Mouse (Mus musculus) G1E (cell line): ENCODE data around the gene Apold1. TPM values are rescaled to one million over a fixed set of nuclear protein-coding genes. Genes with fewer than 3 reads are reported as not detected.
A peak's percentile ranks its signal among the peaks of the same experiment; 100 is the strongest.

ENCODE experiments used
- ATAC-seq: 2 replicates; pipeline ENCODE4 v1.8.0; 2016; ENCODE audit warnings: mild to moderate bottlenecking; ENCODE audit not compliant: insufficient number of reproducible peaks, poor library complexity, low FRiP score, severe bottlenecking; ENCODE audit errors: extremely low read depth
- DNase-seq: peaks from one replicate; pipeline ENCODE4 v3.0.0; 2012; ENCODE audit warnings: low spot score
- H3K27me3 ChIP-seq: 2 replicates; pipeline ENCODE4 v1.6.1; 2012; ENCODE audit warnings: mild to moderate bottlenecking, low read length, inconsistent platforms; ENCODE audit not compliant: insufficient read depth
- H3K36me3 ChIP-seq: replicated peaks from 2 replicates; pipeline ENCODE3; 2012; ENCODE audit warnings: mild to moderate bottlenecking, inconsistent platforms
- H3K4me1 ChIP-seq: 2 replicates; pipeline ENCODE4 v1.6.1; 2012; ENCODE audit warnings: low read depth, low read length, inconsistent platforms, mixed read lengths; ENCODE audit not compliant: insufficient read depth
- H3K4me3 ChIP-seq: 2 replicates; pipeline ENCODE4 v1.5.1; 2012; ENCODE audit warnings: low read depth, mild to moderate bottlenecking, inconsistent platforms, low read length, moderate library complexity, mixed read lengths
- H3K9me3 ChIP-seq: replicated peaks from 2 replicates; pipeline ENCODE4 v1.6.1; 2012; ENCODE audit warnings: inconsistent platforms
- CTCF ChIP-seq: IDR thresholded peaks from 2 replicates; pipeline ENCODE4 v1.5.1; 2012; ENCODE audit warnings: low read depth, low read length, inconsistent platforms, mixed read lengths
- GATA1 ChIP-seq: IDR thresholded peaks from 2 replicates; pipeline ENCODE4 v1.6.1; 2012; ENCODE audit warnings: borderline replicate concordance, low read length, inconsistent platforms, mixed read lengths
- GATA2 ChIP-seq: IDR thresholded peaks from 2 replicates; pipeline ENCODE4 v1.6.1; 2012; ENCODE audit warnings: low read depth, low read length, inconsistent platforms, borderline replicate concordance
- POLR2AphosphoS5 ChIP-seq: IDR thresholded peaks from 2 replicates; pipeline ENCODE4 v1.6.1; 2012; ENCODE audit warnings: low read depth, low read length, inconsistent platforms; ENCODE audit not compliant: insufficient replicate concordance
- TAL1 ChIP-seq: conservative IDR thresholded peaks from 2 replicates; pipeline ENCODE4 v1.6.1; 2012; ENCODE audit warnings: low read depth, low read length, inconsistent platforms, mixed read lengths
- polyA plus RNA-seq: library from polyadenylated mRNA; stranded (reverse); fragments of >175 nt; gene quantifications from 2 replicates; pipeline ENCODE4 v1.2.3, GENCODE M21; 2012
- total RNA-seq, 2 experiments: library from RNA; stranded (forward) in 1 of 2; stranded (reverse) in 1 of 2; fragments of 200-1000 nt in 1 of 2; fragments of >200 nt in 1 of 2; fragmentation: Nextera tagmentation in 1 of 2; gene quantifications; 2 replicates each; pipeline ENCODE4 v1.2.3; 2014 to 2017

The Apold1 gene
- total RNA-seq (2014; fragmentation: Nextera tagmentation) (0.83 and 1.5 TPM in 2 replicates), total RNA-seq (2017) (0.98 and 0.99 TPM in 2 replicates), polyA plus RNA-seq (0.16 and 0.19 TPM in 2 replicates)

DNA sequence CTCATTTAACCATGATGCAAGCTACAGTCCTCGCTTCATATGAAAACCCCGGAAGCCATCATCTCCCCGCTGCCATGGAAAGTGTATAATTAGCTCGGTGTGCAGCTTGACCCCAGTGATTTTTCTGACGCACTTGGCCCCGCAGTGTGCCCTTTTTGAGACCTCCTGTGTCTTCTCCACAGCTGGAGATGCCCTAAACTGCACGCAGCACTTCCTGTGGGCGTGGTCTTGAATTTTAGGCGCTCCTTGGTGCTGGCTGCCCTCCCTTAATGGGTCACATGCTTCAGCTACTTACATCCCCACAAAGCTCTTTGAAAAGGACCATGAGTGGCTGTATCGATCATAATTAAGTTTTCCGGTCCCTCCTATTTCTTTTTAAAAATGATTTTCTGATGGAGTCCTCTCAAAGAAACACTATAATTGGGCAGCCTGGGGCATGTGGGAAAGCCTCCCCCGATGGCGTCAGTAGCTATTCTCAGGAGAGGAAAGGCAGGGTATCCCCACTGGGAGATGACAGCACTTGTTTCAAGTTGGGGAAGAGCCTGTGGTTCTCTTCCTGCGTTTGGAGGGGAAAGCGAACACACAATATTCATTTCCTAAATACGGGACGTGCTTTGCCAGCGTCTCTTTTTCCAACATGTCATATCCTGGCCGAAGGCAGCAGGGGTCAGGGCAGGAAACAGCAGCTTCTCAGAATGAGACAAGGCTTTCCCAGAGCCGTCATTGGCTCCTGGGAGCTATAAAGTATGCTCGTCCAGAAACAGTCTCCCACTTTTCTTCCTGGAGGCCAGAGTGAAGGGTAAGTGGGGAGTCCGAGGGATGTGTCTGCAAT is at the start of gene Apold1:
Gene Apold1 (plus strand): TSS at position 488 of the 832 bp plus-strand sequence.
- H3K36me3 ChIP-seq: no peaks in the 10 kb centered on the region
- TF ChIP-seq GATA1 (no peak), TAL1 (no peak), CTCF (no peak), POLR2AphosphoS5 (no peak), GATA2 (no peak)
- H3K4me3 ChIP-seq: no peak within 1 kb of the TSS; the same call in 1 of the 2 replicates
- no peaks in the 10 kb centered on the region for H3K27me3 ChIP-seq
- H3K4me1 ChIP-seq: peaks cover 67% of the 10 kb centered on the region
- DNase-seq: peak; percentile 28
- no peaks in the 10 kb centered on the region for H3K9me3 ChIP-seq
- no peak for ATAC-seq

DNA sequence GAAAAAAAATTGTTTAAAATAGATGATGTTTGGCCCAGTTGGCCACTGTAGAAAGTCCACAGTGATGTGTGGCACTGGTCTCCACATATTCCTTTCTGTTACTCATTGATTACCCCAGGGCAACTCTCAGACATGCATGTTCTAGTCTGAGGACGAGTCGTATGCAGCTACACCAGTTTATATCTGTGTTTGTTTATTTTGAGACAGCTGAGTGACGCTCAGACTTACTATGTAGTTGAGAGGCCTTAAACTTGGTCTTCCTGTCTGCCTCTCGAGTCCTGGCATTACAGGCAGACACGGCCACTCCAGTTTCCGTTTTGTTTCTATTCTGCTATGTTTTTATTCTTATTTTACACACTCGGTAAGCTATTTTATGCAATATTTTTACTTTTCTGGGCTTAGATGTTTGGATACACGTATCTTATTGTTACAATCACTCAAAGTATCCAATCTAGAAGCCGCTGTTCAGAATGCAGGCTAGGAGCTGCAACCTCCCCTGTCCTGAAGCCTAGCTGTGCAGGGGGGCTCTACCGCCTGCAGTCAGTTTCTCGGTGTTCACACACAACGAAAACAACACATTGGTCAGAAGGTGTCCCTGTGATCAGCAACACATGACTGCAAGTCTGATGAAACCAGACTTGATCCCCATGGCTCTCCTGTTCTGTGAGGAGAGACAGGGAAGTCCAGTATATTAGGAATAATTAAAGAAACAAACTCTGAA is 48.9 kb upstream of the Apold1 start:
- no peak for ATAC-seq
- Histone ChIP-seq H3K4me1 (peaks cover 42% of the 10 kb centered on the region), H3K9me3 (no peaks in the 10 kb centered on the region), H3K4me3 (no peak overlapping the region; the same call in 1 of the 2 replicates), H3K27me3 (no peaks in the 10 kb centered on the region), H3K36me3 (peaks cover 43% of the 10 kb centered on the region)
- no peak for DNase-seq
- TF ChIP-seq GATA2 (no peak), GATA1 (no peak), CTCF (no peak), TAL1 (no peak)

DNA sequence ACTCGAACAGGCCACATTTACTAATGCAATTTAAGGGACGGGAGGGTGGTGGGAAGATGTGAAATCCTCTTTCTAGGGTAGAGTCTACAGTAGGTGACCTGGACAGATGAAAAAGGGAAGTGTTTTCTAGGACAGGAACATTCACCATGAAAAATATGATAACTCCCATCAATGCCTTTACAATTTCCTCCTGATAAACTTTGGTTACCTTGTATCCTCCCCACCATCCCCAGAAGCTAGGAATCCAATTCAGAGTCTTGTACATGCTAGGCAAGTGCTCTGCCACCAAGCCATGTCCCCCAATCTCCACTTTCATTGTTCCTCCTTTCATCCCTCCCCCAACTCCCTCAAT is 48.3 kb upstream of the Apold1 start:
- H3K27me3 ChIP-seq: no peaks in the 10 kb centered on the region
- H3K9me3 ChIP-seq: no peaks in the 10 kb centered on the region
- peaks cover 43% of the 10 kb centered on the region for H3K36me3 ChIP-seq
- TF ChIP-seq POLR2AphosphoS5 (no peak), GATA1 (no peak), GATA2 (no peak), TAL1 (no peak), CTCF (no peak)
- ATAC-seq (no peak), DNase-seq (no peak)
- H3K4me3 ChIP-seq: no peak overlapping the region
- H3K4me1 ChIP-seq: peaks cover 41% of the 10 kb centered on the region

DNA sequence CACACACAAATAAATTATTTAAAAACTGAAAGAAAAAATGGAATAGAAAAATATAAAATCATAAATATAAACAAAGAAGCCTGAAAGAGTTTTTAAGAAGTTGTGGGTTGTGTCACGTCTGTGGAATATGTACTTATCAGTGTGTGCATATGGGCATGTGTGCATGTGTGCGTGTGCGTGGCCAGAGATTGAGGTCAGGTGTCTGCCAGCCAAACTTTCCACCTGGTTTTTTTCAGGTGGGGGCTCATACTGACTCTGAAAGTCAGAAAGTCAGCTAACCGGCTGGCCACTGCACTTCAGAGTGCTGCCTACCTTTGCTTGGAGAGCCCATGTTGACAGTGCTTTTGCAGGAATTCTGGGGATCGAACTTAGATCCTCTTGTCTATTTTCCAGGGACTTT is 47.2 kb upstream of the Apold1 start:
- no peak for DNase-seq
- peaks cover 45% of the 10 kb centered on the region for H3K36me3 ChIP-seq
- H3K27me3 ChIP-seq: no peaks in the 10 kb centered on the region
- no peak for TF ChIP-seq POLR2AphosphoS5
- TF ChIP-seq TAL1: no peak
- no peak for TF ChIP-seq GATA2
- TF ChIP-seq CTCF: no peak
- TF ChIP-seq GATA1: no peak
- H3K4me1 ChIP-seq: peaks cover 41% of the 10 kb centered on the region
- H3K9me3 ChIP-seq: no peaks in the 10 kb centered on the region
- no peak for ATAC-seq
- no peak overlapping the region for H3K4me3 ChIP-seq

DNA sequence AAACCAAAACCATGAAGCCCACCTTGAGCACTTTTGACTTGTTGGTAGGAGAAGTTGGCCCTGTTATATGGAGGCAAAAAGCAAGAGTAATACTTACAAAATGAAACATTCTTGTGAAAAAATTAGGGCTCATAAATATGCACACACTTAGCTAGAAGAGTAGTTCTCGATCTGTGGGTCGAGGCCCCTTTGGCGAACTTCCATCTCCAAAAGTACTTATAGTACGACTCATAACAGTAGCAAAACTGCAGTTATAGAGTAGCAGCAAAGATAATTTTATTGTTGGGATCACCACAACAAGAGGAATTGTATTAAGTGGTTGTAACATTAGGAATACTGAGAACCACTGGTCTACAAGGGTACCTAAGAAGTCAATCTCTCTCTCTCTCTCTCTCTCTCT is 41.7 kb upstream of the Apold1 start:
- Histone ChIP-seq H3K36me3 (peaks cover 74% of the 10 kb centered on the region), H3K4me1 (no peaks in the 10 kb centered on the region; the same call in 1 of the 2 replicates), H3K9me3 (no peaks in the 10 kb centered on the region), H3K27me3 (no peaks in the 10 kb centered on the region), H3K4me3 (no peak overlapping the region)
- ATAC-seq (no peak), DNase-seq (no peak)
- no peak for TF ChIP-seq TAL1
- TF ChIP-seq GATA2: no peak
- no peak for TF ChIP-seq POLR2AphosphoS5
- no peak for TF ChIP-seq GATA1
- no peak for TF ChIP-seq CTCF
